Mouse (Mus musculus) heart, adult 9 months (tissue): ENCODE measurements at regions not wholly inside any gene's neighbourhood (a gene's known extent, or its start where the extent isn't known, plus 50 kb on each side); places are given as distances from the start of the nearest gene placed in this dataset.
A peak's percentile ranks its signal among the peaks of the same experiment; 100 is the strongest.
"Not testable (repeated sequence)": the region's sequence is repeated elsewhere in the genome, so short reads cannot be mapped to it uniquely, and the experiment has no call there.

Experiments used
- DNase-seq, 2 experiments: peaks; one replicate each; pipeline ENCODE4 v3.0.0; 2022; ENCODE audit warnings: low spot score in 2 of 2

DNA sequence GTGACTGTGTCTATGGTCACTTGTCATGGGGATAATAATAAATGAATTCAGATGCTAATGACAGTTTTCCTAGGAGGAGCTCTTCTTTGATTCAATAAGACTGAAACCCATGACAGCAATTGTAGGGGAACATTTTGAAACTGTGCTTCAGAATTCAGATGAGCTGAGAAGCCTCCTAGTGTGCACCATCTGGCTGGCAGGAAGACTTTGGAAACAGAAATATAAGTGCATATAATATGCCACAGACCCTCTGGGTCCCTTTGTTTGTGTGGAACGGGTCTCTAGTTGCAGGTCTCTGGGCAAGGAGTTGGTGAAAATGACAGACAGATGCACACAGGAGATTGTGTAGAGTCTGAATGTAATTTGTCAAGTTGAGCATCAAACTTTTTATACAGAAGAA is 1043.3 kb upstream of the Cntnap5a start:
- no peak for DNase-seq

DNA sequence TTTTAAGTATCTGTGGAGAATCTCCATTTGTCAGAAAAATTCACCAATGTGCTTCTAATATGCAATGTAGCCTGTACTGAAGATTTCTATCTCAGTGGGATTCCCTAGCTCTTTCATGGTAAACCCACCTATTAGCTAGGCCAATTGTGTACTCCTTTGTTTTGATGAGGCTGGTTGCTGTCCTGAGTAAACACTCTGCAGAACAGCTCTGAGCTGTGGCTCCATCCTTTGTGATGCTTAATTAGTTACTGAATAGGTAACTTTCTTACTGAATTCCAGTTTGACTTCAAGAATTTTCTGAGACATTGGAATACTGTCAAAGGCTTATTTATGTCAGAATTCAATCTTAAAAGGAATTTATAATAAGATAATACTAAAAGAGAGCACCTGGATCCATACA is 1042.7 kb upstream of the Cntnap5a start:
- DNase-seq, result not testable (repeated sequence)

DNA sequence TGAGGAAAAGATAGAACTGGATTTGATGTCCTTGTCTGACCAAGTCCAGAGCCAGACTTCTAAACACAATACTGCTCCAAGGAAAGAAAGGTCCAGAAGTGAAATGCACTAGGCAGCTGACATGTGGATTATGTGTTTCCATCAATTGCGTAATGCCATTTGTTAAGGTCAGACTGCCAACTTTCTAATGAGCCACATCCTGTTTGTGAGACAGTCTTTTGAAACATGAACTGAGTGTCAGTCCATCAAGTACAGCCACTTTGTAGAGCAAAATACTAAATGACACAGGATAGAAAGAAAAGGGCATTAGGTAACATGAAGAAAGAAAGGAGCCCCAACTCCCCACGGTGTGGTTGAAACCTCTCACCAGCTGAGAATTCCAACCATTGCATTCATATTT is 1010.6 kb upstream of the Cntnap5a start:
- DNase-seq, result peak; percentile 57 to 68

DNA sequence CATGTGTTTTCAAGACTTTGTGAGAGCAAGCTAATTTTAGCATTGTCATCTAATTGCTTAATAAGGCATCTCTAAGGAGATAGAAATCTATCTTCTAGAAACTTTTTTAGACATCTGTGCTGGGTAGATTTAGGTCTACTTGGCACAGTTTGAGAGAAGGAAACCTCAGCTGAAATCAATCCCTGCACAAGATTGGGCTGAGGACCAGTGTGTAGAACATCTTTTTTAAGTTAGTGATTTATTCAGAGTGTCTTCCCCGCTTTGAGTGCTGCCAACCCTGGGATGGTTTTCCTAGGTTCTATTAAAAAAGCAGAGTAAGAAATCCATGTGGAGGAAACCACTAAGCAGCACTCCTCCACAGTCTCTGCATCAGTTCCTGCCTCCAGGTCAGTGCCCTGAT is 1003.3 kb upstream of the Cntnap5a start:
- DNase-seq, result no peak

DNA sequence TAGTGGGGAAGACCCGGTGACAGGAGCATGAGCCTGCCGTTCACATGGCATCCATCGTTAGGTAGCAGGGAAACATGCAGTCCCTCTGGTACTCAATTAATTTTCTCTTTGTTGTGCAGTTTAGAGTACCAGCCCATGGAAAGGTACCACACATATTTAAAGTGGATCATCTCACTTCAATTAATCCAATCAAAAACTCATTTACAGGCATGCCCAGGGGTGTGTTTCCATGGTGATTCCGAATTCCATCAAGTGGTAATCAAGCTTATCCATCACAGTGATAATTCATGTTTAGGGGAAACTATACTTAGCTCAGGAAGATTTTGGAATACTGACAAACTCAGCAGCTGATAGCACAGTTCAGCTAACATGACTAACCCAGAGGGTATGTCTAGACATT is 963.4 kb upstream of the Cntnap5a start:
- no peak for DNase-seq

DNA sequence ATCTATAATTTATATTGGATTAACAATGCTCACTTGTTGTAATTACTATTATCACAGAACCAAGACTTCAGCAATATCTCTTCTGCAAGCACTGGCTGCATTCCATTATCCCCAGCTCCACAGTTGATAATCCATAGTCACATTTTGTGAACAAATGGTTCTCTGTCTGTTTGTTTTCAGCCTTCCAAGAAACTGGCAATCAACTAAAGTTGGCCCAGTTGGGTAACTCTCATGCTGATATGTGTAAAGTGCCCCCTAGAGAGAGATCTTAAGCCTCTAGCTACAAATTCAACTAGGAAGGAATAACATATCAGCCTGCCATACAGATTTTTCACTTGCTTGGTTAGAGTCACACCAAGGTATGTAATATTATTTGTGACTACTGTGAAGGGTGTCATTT is 955.4 kb upstream of the Cntnap5a start:
- DNase-seq, result no peak
